In the genomic region with DNA sequence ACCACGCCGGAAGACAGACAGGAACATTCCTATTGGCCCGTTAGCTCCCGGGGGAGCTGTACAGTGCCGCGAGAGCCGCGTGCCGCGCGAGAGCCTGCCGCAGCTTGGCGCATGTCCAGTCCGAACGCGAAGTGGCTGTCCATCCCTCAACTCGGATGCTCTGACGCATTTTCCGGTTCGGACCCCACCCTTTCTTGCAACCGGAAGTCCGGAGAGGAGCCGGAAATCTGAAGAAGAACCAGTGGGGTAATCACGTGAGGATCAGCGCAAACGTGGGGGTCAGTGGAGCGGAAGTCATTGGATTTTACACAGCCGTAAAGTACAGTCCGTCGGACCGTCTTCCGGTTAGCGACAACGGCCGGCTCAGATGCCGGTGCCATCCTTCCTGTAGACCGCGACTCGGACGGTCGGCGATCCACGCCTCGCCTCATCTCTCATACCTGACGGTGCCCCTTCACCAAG, we compare ENCODE assay signal across 7 mouse cellular contexts. TPM values are rescaled to one million over a fixed set of nuclear protein-coding genes. Genes with fewer than 3 reads are reported as not detected.
A peak's percentile ranks its signal among the peaks of the same experiment; 100 is the strongest.
DNase-seq lines count a peak whose midpoint lies in the region; ATAC-seq lines count a peak whose summit lies in the region.

Mcts2 (plus strand) TSS at position 230 of the 462 bp plus-strand sequence.

- peak within 1 kb of the TSS; percentile 59 for H3K27ac ChIP-seq in intestine, embryonic 16.5 days (ENCODE audit: low read length)
- H3K27ac ChIP-seq in midbrain, embryonic 13.5 days, result peak within 1 kb of the TSS; percentile 41

- peak within 1 kb of the TSS; percentile 55 for H3K4me2 ChIP-seq in intestine, embryonic 16.5 days (ENCODE audit: low read depth, low read length)
- H3K4me2 ChIP-seq in midbrain, embryonic 13.5 days (replicated peaks), result peak within 1 kb of the TSS; percentile 76

- peak; percentile 96 for ATAC-seq in intestine, embryonic 16.5 days
- ATAC-seq in midbrain, embryonic 13.5 days, result peak; percentile 98

- no peaks in the 10 kb centered on the region for H3K27me3 ChIP-seq in intestine, embryonic 16.5 days (replicated peaks; ENCODE audit: control insufficient read depth, insufficient read depth, low read length)
- H3K27me3 ChIP-seq in midbrain, embryonic 13.5 days, result no peaks in the 10 kb centered on the region

- peaks cover 16% of the 10 kb centered on the region for H3K9me3 ChIP-seq in intestine, embryonic 16.5 days (ENCODE audit: control insufficient read depth, low read length)
- no peaks in the 10 kb centered on the region for H3K9me3 ChIP-seq in midbrain, embryonic 13.5 days

- WGBS in intestine, embryonic 16.5 days, result 43% methylated on average over 45 of the region's 45 CpGs
- 46% methylated on average over 45 of the region's 45 CpGs for WGBS in midbrain, embryonic 13.5 days

- H3K9ac ChIP-seq in intestine, embryonic 16.5 days (ENCODE audit: low read depth, low read length), result peak within 1 kb of the TSS; percentile 61
- H3K9ac ChIP-seq in midbrain, embryonic 13.5 days (replicated peaks), result peak within 1 kb of the TSS; percentile 71

- DNase-seq in adrenal gland, postnatal 36 days, result peak; percentile 94
- DNase-seq in embryo, embryonic 10.5 days (ENCODE audit: low spot score), result peak; percentile 96
- peak; percentile 94 for DNase-seq in gastrocnemius, postnatal 25 days
- DNase-seq in left cerebral cortex, postnatal 25 days (ENCODE audit: low spot score in 2 of 2), result peak; percentile 92 to 97
- peak; percentile 38 to 49 for DNase-seq in spleen, postnatal 36 days (ENCODE audit: low spot score in 2 of 2)

- H3K4me3 ChIP-seq in intestine, embryonic 16.5 days (ENCODE audit: low read length), result peak within 1 kb of the TSS; percentile 53
- H3K4me3 ChIP-seq in midbrain, embryonic 13.5 days (replicated peaks), result peak within 1 kb of the TSS; percentile 46

- H3K4me1 ChIP-seq in intestine, embryonic 16.5 days (ENCODE audit: control insufficient read depth, insufficient read depth, low read length), result 0 out of 2 replicates have a peak, but pooled peaks cover 2% of the 10 kb centered on the region
- peaks cover 19% of the 10 kb centered on the region for H3K4me1 ChIP-seq in midbrain, embryonic 13.5 days (replicated peaks)

- peaks cover 47% of the 10 kb centered on the region for H3K36me3 ChIP-seq in intestine, embryonic 16.5 days (ENCODE audit: control insufficient read depth, insufficient read depth, low read length)
- H3K36me3 ChIP-seq in midbrain, embryonic 13.5 days, result peaks cover 97% of the 10 kb centered on the region

- intact Hi-C loops in left cerebral cortex, postnatal 25 days (cut with DNase I), result no loop called here

RNA-seq across cellular contexts. Expression of gene Mcts2, which starts in this region (rescaled TPM):
- 10 to 100 TPM; 27.2 to 31.7 TPM for total RNA-seq in adrenal gland, postnatal 36 days (2021)
- 10 to 100 TPM; 11.3 to 11.5 TPM for total RNA-seq in gastrocnemius, postnatal 25 days (2021)
- 18.9 and 25.1 TPM in 2 replicates for polyA plus RNA-seq in intestine, embryonic 16.5 days (2015; fragmentation: Nextera tagmentation; extraction: Ambion mirVana)
- 10 to 100 TPM; 21.3 to 24.5 TPM for total RNA-seq in left cerebral cortex, postnatal 25 days (2021)
- 42.7 and 44.1 TPM in 2 replicates for polyA plus RNA-seq in midbrain, embryonic 13.5 days (2015; fragmentation: Nextera tagmentation; extraction: Ambion mirVana)

Comparison
In these comparisons a context has a peak if more than half of its experiments do, and no peak if none do; other contexts are left out.
1. Peak in every context shown above with its lines: DNase-seq, ATAC-seq, H3K4me3 ChIP-seq and H3K27ac ChIP-seq.
2. DNase-seq: peak in every context shown above with its lines; median percentile 96 in embryo, embryonic 10.5 days; 94 in left cerebral cortex, postnatal 25 days; 94 in adrenal gland, postnatal 36 days; 94 in gastrocnemius, postnatal 25 days; 44 in spleen, postnatal 36 days.